Comparison of ENCODE assay signal across 10 mouse cellular contexts in the genomic region with DNA sequence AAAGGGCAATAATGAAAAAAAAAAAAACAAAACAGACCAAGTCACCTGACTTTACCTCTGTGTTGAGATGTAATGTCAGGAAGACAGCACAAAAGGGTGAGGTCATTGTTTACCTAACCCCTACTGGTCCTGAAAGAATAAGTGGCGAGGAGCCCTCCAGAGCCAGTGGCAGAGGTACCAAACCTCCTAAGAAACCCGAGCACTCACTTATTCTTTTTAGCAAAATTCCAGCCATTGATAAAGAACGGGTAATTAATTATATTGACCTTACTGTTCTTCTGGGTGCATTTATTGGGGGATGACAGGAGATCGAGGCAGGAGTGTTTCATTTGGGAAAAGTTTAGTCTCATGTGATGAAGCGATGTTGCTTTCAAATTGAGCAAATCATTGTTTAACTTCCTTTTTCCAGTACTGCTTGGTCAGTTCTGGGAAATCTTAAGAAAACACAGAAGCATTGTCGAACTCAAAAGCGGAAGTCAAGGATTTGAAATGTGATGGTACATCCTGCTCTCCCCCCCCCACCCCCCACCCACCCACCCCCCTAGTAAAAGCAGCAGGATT. TPM values are rescaled to one million over a fixed set of nuclear protein-coding genes. Genes with fewer than 3 reads are reported as not detected.
DNase-seq lines count a peak whose midpoint lies in the region; ATAC-seq and TF ChIP-seq lines count a peak whose summit lies in the region.
"Had no signal": no experiment of that assay in that cellular context is flagged by ENCODE, and none has a peak within 500 bp of the region (broad histone marks: within the 10 kb centered on the region; RNA-seq: fewer than 3 reads in every experiment).

No protein-coding gene starts in this region.

- H3K27me3 ChIP-seq in intestine, embryonic 16.5 days (replicated peaks; ENCODE audit: control insufficient read depth, insufficient read depth, low read length) = no peaks in the 10 kb centered on the region
- no peaks in the 10 kb centered on the region for H3K27me3 ChIP-seq in splenic B cell, adult 2 months (ENCODE audit: control insufficient read depth, insufficient read depth, low read length, poor library complexity, severe bottlenecking)
- H3K27me3 ChIP-seq: neural tube, embryonic 13.5 days had no signal

- H3K9me3 ChIP-seq in intestine, embryonic 16.5 days (ENCODE audit: control insufficient read depth, low read length) = no peaks in the 10 kb centered on the region
- H3K9me3 ChIP-seq: neural tube, embryonic 13.5 days had no signal

- no peak for DNase-seq in left cerebral cortex, adult 2 months (ENCODE audit: extremely low spot score in 1 of 2, low spot score in 2 of 2)
- DNase-seq in left cerebral cortex, postnatal 4 days = no peak
- DNase-seq in splenic B cell, adult 2 months (ENCODE audit: low read depth, low spot score) = peak; percentile 53
- no peak for DNase-seq in retina, embryonic 14.5 days (ENCODE audit: low spot score)
- DNase-seq in MN1 (ENCODE audit: low spot score) = no peak
- DNase-seq in adrenal gland, postnatal 4 days (ENCODE audit: low spot score in 2 of 2) = no peak
- DNase-seq: gastrocnemius, postnatal 14 days had no signal

- no peaks in the 10 kb centered on the region for H3K36me3 ChIP-seq in intestine, embryonic 16.5 days (ENCODE audit: control insufficient read depth, insufficient read depth, low read length)
- no peaks in the 10 kb centered on the region for H3K36me3 ChIP-seq in splenic B cell, adult 2 months (ENCODE audit: control insufficient read depth, insufficient read depth, low read length, poor library complexity, severe bottlenecking)
- H3K36me3 ChIP-seq: neural tube, embryonic 13.5 days had no signal

- no peak overlapping the region for H3K4me3 ChIP-seq in left cerebral cortex, adult 2 months
- no peak overlapping the region for H3K4me3 ChIP-seq in bone marrow, adult 2 months (replicated peaks; ENCODE audit: control insufficient read depth, low read depth, low read length)
- no peak overlapping the region for H3K4me3 ChIP-seq in intestine, embryonic 16.5 days (ENCODE audit: low read length)
- H3K4me3 ChIP-seq: neural tube, embryonic 13.5 days had no signal

- 9% methylated on average over 7 of the region's 7 CpGs for WGBS in bone marrow, adult 2 months
- WGBS in intestine, embryonic 16.5 days = 28% methylated on average over 7 of the region's 7 CpGs

- H3K4me1 ChIP-seq in bone marrow, adult 2 months (ENCODE audit: control insufficient read depth, insufficient read depth, low read length) = peaks cover 3% of the 10 kb centered on the region
- 0 out of 2 replicates have a peak, but pooled peaks cover 3% of the 10 kb centered on the region for H3K4me1 ChIP-seq in intestine, embryonic 16.5 days (ENCODE audit: control insufficient read depth, insufficient read depth, low read length)

- no peak for TF ChIP-seq CTCF in left cerebral cortex, adult 2 months (IDR thresholded peaks at IDR 0.05)
- TF ChIP-seq CTCF in bone marrow, adult 2 months (IDR thresholded peaks at IDR 0.05; ENCODE audit: control insufficient read depth, insufficient read depth, low read length) = no peak

- H3K4me2 ChIP-seq in intestine, embryonic 16.5 days (ENCODE audit: low read depth, low read length) = peak overlapping the region; percentile 8; the same call in 1 of the 2 replicates
- H3K4me2 ChIP-seq: neural tube, embryonic 13.5 days had no signal

- no peak overlapping the region for H3K9ac ChIP-seq in intestine, embryonic 16.5 days (ENCODE audit: low read depth, low read length)
- H3K9ac ChIP-seq: neural tube, embryonic 13.5 days had no signal

- intact Hi-C loops in left cerebral cortex, adult 2 months (cut with DNase I) = no loop called here
- intact Hi-C loops in left cerebral cortex, postnatal 4 days (cut with DNase I) = no loop called here

- no peak for TF ChIP-seq POLR2A in bone marrow, adult 2 months (IDR thresholded peaks at IDR 0.05; ENCODE audit: borderline replicate concordance, control insufficient read depth, low read depth, low read length)

- peak; percentile 50 for ATAC-seq in intestine, embryonic 16.5 days

- H3K27ac ChIP-seq in left cerebral cortex, adult 2 months = peak overlapping the region; percentile 19; the same call in 1 of the 2 replicates
- H3K27ac ChIP-seq in bone marrow, adult 2 months (ENCODE audit: control insufficient read depth, insufficient read depth, low read depth, low read length, poor library complexity) = peak overlapping the region; percentile 36; the same call in 1 of the 2 replicates
- peak overlapping the region; percentile 76 for H3K27ac ChIP-seq in intestine, embryonic 16.5 days (ENCODE audit: low read length)
- H3K27ac ChIP-seq: neural tube, embryonic 13.5 days had no signal

RNA-seq across cellular contexts. Expression of a gene that starts 56.8 kb away (rescaled TPM):
- 10 to 100 TPM; 49.0 to 55.1 TPM for total RNA-seq in left cerebral cortex, adult 2 months (2021)
- 100 to 1,000 TPM; 112 to 117 TPM for total RNA-seq in left cerebral cortex, postnatal 4 days (2021)
- polyA plus RNA-seq in bone marrow, adult 2 months (2011; ENCODE audit: insufficient read depth, insufficient read length, low replicate concordance, missing spikeins) = 14.2 and 32.9 TPM in 2 replicates
- 66.9 and 71.5 TPM in 2 replicates for polyA plus RNA-seq in intestine, embryonic 16.5 days (2015; fragmentation: Nextera tagmentation; extraction: Ambion mirVana)
- 10 to 100 TPM; 36.4 to 37.2 TPM for total RNA-seq in adrenal gland, postnatal 4 days (2021)

Comparison
In these comparisons a context has a peak if more than half of its experiments do, and no peak if none do; other contexts are left out.
1. H3K27ac ChIP-seq: peak in every context shown above with its lines; median percentile 76 in intestine, embryonic 16.5 days; 36 in bone marrow, adult 2 months; 19 in left cerebral cortex, adult 2 months.